Mouse (Mus musculus) heart, postnatal 0 days (tissue): ENCODE measurements at regions not wholly inside any gene's neighbourhood (a gene's known extent, or its start where the extent isn't known, plus 50 kb on each side); places are given as distances from the start of the nearest gene placed in this dataset.

Experiments used
- ATAC-seq: fragments of 200-750 bp; cut with Nextera tagmentation; 2 replicates; pipeline ENCODE4 v1.8.0; 2017; ENCODE audit warnings: low read depth, moderate number of reproducible peaks, moderate library complexity; ENCODE audit not compliant: insufficient read depth
- DNase-seq: peaks from one replicate; pipeline ENCODE4 v3.0.0-alpha.2; 2016; ENCODE audit warnings: low spot score
- H3K27ac ChIP-seq: fragments of 300-500 bp; sonication (generic); 2 replicates; pipeline ENCODE4 v1.5.1; 2014; ENCODE audit warnings: low read depth, mild to moderate bottlenecking
- H3K27me3 ChIP-seq: fragments of 300-500 bp; sonication (generic); 2 replicates; pipeline ENCODE4 v1.6.1; 2014; ENCODE audit warnings: low read length, mixed read lengths; ENCODE audit not compliant: control insufficient read depth, insufficient read depth
- H3K36me3 ChIP-seq: fragments of 300-500 bp; sonication (generic); replicated peaks from 2 replicates; pipeline ENCODE4 v1.6.1; 2014; ENCODE audit warnings: low read length, mixed read lengths; ENCODE audit not compliant: control insufficient read depth, insufficient read depth
- H3K4me1 ChIP-seq: fragments of 300-500 bp; sonication (generic); 2 replicates; pipeline ENCODE4 v1.6.1; 2014; ENCODE audit warnings: antibody characterized with exemption; ENCODE audit not compliant: control insufficient read depth, insufficient read depth
- H3K4me2 ChIP-seq: fragments of 300-500 bp; sonication (generic); 2 replicates; pipeline ENCODE4 v1.6.1; 2014; ENCODE audit warnings: low read depth, mild to moderate bottlenecking, low read length, moderate library complexity
- H3K4me3 ChIP-seq: fragments of 300-500 bp; sonication (generic); 2 replicates; pipeline ENCODE4 v1.5.1; 2014; ENCODE audit warnings: low read depth, low read length
- H3K9ac ChIP-seq: fragments of 300-500 bp; sonication (generic); replicated peaks from 2 replicates; pipeline ENCODE4 v1.6.1; 2014; ENCODE audit warnings: low read depth, low read length, mixed read lengths
- H3K9me3 ChIP-seq: fragments of 300-500 bp; sonication (generic); replicated peaks from 2 replicates; pipeline ENCODE4 v1.6.1; 2016; ENCODE audit warnings: low read length; ENCODE audit not compliant: control insufficient read depth
- CTCF ChIP-seq: IDR thresholded peaks from 2 replicates; pipeline ENCODE4 v1.5.1; 2016; ENCODE audit warnings: antibody characterized with exemption, control low read depth, low read depth
- EP300 ChIP-seq: IDR thresholded peaks from 2 replicates; pipeline ENCODE4 v1.6.1; 2016; ENCODE audit warnings: antibody characterized with exemption, low read depth
- WGBS: fragments of 180-500 bp; shearing (Covaris S2); extraction: QIAGEN DNeasy Blood & Tissue Kit; methylation state at CpG from one replicate; pipeline ENCODE4 v1.1.7; 2014; 5-methylcytosine and 5-hydroxymethylcytosine counted together

DNA sequence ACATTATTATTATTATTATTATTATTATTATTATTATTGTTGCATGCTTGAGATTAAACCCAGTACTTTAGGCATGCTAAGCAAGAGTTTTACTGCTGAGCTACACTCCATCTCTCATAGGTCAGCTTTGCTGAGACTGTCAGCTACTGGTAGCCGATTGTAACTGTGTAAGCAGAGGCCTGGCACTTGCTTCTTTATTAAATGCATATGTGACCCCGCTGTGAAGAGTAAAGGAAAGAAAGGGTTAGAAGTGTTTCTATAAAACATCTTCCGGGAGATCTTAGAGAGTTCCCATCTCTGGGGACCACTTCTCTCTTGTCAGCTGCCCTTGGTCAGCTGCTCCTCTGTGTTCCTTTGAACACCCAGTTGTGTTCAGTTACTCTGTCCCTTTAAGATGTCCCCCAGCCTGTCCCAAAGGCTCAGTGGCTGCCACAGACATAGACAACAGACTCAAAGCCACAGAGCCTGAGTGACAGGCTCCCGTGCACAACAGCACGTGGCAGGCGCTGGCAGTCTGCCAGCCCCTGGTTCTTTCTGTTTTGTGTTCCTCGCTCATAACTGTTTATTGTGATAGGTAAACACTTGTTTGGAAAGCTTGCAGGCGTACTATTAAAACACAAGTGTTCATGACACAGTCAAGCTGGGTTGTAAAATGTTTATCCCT, 563.7 kb upstream of the Auts2 start:
- Histone ChIP-seq H3K9me3 (no peaks in the 10 kb centered on the region), H3K36me3 (no peaks in the 10 kb centered on the region), H3K27ac (no peak overlapping the region), H3K9ac (no peak overlapping the region), H3K4me3 (no peak overlapping the region), H3K4me2 (peak overlapping the region; percentile 8; the same call in 1 of the 2 replicates), H3K27me3 (no peaks in the 10 kb centered on the region), H3K4me1 (no peaks in the 10 kb centered on the region)
- WGBS: 36% methylated on average over 8 of the region's 8 CpGs
- TF ChIP-seq EP300: no peak
- TF ChIP-seq CTCF: no peak
- DNase-seq (peak; percentile 12), ATAC-seq (peak; percentile 74)

DNA sequence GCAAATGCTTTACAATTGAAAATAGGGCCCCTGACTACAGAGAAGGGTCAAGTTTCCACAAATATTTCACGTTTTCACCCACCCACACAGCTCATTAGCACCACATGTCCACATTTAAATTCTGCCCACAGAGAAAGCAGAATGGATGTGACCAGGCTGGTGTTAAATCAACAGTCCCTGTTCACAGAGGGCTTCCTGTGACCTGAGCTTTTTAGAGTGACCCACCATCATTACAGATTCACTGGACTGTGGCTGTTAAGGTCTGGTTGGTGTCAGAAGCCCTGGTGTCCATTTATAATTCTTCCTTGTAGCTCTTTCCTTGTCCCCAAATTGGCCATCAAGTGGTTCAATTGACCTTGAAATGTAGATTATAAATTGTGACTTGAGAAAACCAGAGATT, 553.2 kb upstream of the Auts2 start:
- Histone ChIP-seq H3K4me3 (no peak overlapping the region), H3K4me2 (no peak overlapping the region), H3K9ac (no peak overlapping the region), H3K36me3 (no peaks in the 10 kb centered on the region), H3K27me3 (no peaks in the 10 kb centered on the region), H3K27ac (no peak overlapping the region), H3K4me1 (no peaks in the 10 kb centered on the region), H3K9me3 (no peaks in the 10 kb centered on the region)
- no peak for DNase-seq
- TF ChIP-seq CTCF (no peak), EP300 (no peak)
- no peak for ATAC-seq
- 46% methylated on average over 1 of the region's 1 CpGs for WGBS

DNA sequence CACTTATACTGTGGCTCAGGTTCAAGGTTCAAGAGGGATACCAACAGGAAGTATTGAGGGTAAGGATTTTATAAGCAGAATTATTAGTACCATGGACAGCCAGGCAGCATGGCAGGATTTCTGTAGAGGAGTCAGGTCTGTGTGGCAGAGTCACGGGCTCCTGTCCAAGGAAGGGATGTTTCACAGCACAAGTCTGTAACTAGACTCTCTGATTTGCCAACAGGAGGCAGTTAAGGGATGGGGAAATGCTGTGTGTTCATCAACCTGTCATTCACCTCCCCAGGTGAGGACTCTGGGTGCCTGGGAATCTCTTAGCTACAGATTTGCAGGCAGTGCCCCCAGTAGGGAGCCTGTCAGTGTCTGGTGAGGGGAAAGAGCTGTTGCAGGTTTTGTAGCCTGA, 541.7 kb upstream of the Auts2 start:
- H3K36me3 ChIP-seq: no peaks in the 10 kb centered on the region

DNA sequence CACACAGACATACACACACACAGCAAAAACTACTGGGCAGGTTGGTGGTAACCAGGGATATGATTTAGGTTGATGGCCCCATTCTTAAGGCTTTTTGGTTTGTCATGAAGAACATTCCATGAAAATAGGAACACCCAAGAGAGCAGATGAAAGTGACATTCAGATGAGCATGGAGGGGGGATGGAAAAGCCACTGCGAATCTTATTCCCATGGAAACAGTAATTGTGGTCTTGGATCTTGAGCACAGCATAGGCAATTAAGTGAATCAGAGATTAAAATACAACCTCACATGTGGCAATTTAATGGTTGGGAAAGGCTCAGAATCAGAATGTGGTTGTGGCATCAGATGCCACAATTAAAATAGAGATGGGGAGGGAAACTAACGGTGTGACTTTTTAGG, 537.6 kb upstream of the Auts2 start:
- TF ChIP-seq EP300: no peak
- TF ChIP-seq CTCF: no peak
- no peaks in the 10 kb centered on the region for H3K4me1 ChIP-seq

More for the DNA sequence above, 541.7 kb upstream of the Auts2 start:
- H3K9me3 ChIP-seq: no peaks in the 10 kb centered on the region
- 72% methylated on average over 1 of the region's 1 CpGs for WGBS
- H3K9ac ChIP-seq: no peak overlapping the region
- TF ChIP-seq CTCF (no peak), EP300 (no peak)
- no peak for ATAC-seq
- no peak for DNase-seq
- no peak overlapping the region for H3K27ac ChIP-seq
- H3K27me3 ChIP-seq: no peaks in the 10 kb centered on the region
- H3K4me1 ChIP-seq: no peaks in the 10 kb centered on the region
- H3K4me3 ChIP-seq: no peak overlapping the region
- H3K4me2 ChIP-seq: no peak overlapping the region

DNA sequence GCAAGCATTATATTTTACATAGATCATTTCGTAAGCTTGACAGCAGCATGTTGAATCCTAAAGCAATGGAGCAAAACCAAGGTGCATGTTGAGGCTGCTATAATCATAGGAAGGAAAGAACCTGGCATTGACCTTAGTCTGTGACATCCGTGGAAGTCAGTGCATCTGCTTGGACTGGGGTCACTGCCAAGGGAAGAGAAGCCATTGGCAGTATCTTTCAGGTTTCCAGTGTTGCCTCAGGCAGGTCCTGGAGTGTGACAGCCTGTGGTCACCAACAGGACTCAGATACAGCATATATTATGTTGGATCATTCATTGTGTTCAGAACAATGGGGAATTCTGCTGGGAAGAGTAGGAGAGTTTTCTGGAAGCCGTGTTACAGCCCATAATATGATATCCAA, 535.8 kb upstream of the Auts2 start:
- no peak overlapping the region for H3K4me2 ChIP-seq
- no peaks in the 10 kb centered on the region for H3K36me3 ChIP-seq
- 63% methylated on average over 3 of the region's 3 CpGs for WGBS
- ATAC-seq (no peak), DNase-seq (no peak)
- no peak overlapping the region for H3K9ac ChIP-seq
- no peaks in the 10 kb centered on the region for H3K9me3 ChIP-seq
- H3K4me3 ChIP-seq: no peak overlapping the region
- TF ChIP-seq CTCF: no peak
- no peak for TF ChIP-seq EP300
- H3K27me3 ChIP-seq: no peaks in the 10 kb centered on the region
- H3K4me1 ChIP-seq: no peaks in the 10 kb centered on the region
- no peak overlapping the region for H3K27ac ChIP-seq

More for the DNA sequence above, 537.6 kb upstream of the Auts2 start:
- Histone ChIP-seq H3K27ac (no peak overlapping the region), H3K4me2 (no peak overlapping the region), H3K9me3 (no peaks in the 10 kb centered on the region), H3K4me3 (no peak overlapping the region), H3K27me3 (no peaks in the 10 kb centered on the region), H3K9ac (no peak overlapping the region), H3K36me3 (no peaks in the 10 kb centered on the region)
- 95% methylated on average over 2 of the region's 2 CpGs for WGBS
- no peak for ATAC-seq
- DNase-seq: no peak

DNA sequence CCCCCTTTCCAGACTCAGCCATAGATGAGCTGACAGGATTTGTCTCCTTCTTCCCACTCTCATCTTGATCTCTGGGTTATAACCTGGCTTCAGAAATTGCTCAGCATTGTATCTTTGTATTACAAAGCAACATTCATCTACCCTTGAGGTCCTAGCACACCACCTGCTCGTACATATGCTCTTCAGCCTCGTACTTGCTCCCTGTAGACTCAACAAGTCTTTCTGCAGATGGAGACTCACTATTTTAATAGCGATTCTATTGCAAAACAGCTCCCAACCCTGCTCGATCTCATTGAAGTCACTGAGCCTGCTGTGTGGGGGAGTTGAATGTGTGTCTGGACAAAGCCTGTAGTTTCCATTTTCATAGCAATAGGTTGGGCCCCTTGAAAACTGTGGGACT, 535.2 kb upstream of the Auts2 start:
- Histone ChIP-seq H3K4me3 (no peak overlapping the region), H3K4me2 (no peak overlapping the region), H3K27me3 (no peaks in the 10 kb centered on the region), H3K4me1 (no peaks in the 10 kb centered on the region), H3K36me3 (no peaks in the 10 kb centered on the region), H3K9ac (no peak overlapping the region), H3K27ac (no peak overlapping the region), H3K9me3 (no peaks in the 10 kb centered on the region)
- 72% methylated on average over 4 of the region's 4 CpGs for WGBS
- DNase-seq (no peak), ATAC-seq (no peak)
- TF ChIP-seq EP300 (no peak), CTCF (no peak)
